8 mouse cellular contexts compared by ENCODE assay signal in the genomic region with DNA sequence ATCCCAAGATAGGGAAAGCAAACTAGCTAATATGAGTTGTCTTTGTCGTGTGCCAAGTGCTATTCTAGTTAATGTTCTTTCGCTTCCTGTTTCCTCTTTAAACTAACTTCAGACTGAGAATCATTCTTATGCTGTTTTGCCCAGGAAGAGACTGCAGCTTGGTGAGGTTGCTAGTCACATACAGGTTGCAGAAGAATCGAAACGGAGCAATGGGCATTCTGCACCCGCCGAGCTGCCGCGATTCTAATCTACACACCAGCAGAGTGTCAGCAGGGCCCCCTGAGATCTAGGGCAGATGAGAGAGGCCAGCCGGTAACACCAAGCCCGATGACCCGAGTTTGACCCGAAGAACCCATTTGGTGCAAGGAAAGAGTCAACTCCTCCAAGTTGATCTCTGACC. TPM values are rescaled to one million over a fixed set of nuclear protein-coding genes. Genes with fewer than 3 reads are reported as not detected.
DNase-seq lines count a peak whose midpoint lies in the region; ATAC-seq and TF ChIP-seq lines count a peak whose summit lies in the region.

No protein-coding gene starts in this region.

- ATAC-seq in limb, embryonic 12.5 days (ENCODE audit: insufficient number of reproducible peaks, insufficient read depth, low FRiP score, low TSS enrichment, low read depth) = no peak
- ATAC-seq in neural tube, embryonic 15.5 days (ENCODE audit: low FRiP score) = no peak
- ATAC-seq in forebrain, embryonic 15.5 days (replicated peaks) = no peak

- H3K9me3 ChIP-seq in limb, embryonic 12.5 days = no peaks in the 10 kb centered on the region
- H3K9me3 ChIP-seq in neural tube, embryonic 15.5 days (replicated peaks) = no peaks in the 10 kb centered on the region
- H3K9me3 ChIP-seq in forebrain, embryonic 15.5 days = no peaks in the 10 kb centered on the region

- DNase-seq in lung, adult 2 months = no peak
- DNase-seq in lung, postnatal 25 days (ENCODE audit: low spot score) = no peak
- DNase-seq in embryo, embryonic 10.5 days (ENCODE audit: low spot score) = peak; percentile 79
- no peak for DNase-seq in layer of hippocampus, adult 9-10 months (ENCODE audit: low spot score)
- DNase-seq in left cerebral cortex, adult 18-20 months (ENCODE audit: low spot score in 2 of 2) = no peak

- peaks cover 14% of the 10 kb centered on the region for H3K4me1 ChIP-seq in lung, adult 2 months (ENCODE audit: control insufficient read depth, insufficient read depth, low read length)
- peaks cover 21% of the 10 kb centered on the region for H3K4me1 ChIP-seq in limb, embryonic 12.5 days (replicated peaks)
- peaks cover 10% of the 10 kb centered on the region; the same call in 1 of the 2 replicates for H3K4me1 ChIP-seq in neural tube, embryonic 15.5 days
- H3K4me1 ChIP-seq in forebrain, embryonic 15.5 days = no peaks in the 10 kb centered on the region

- H3K4me3 ChIP-seq in lung, adult 2 months (replicated peaks; ENCODE audit: extremely low read depth, low read depth, low read length) = peak overlapping the region; percentile 21
- H3K4me3 ChIP-seq in limb, embryonic 12.5 days (replicated peaks) = no peak overlapping the region
- no peak overlapping the region for H3K4me3 ChIP-seq in neural tube, embryonic 15.5 days (replicated peaks)
- no peak overlapping the region for H3K4me3 ChIP-seq in forebrain, embryonic 15.5 days

- H3K27ac ChIP-seq in limb, embryonic 12.5 days = no peak overlapping the region
- H3K27ac ChIP-seq in neural tube, embryonic 15.5 days (replicated peaks) = no peak overlapping the region
- no peak overlapping the region for H3K27ac ChIP-seq in forebrain, embryonic 15.5 days (replicated peaks)

- peak overlapping the region; percentile 17; the same call in 1 of the 2 replicates for H3K4me2 ChIP-seq in limb, embryonic 12.5 days
- peak overlapping the region; percentile 17; the same call in 1 of the 2 replicates for H3K4me2 ChIP-seq in neural tube, embryonic 15.5 days
- H3K4me2 ChIP-seq in forebrain, embryonic 15.5 days (replicated peaks) = no peak overlapping the region

- WGBS in lung, adult 2 months = 5% methylated on average over 12 of the region's 12 CpGs
- WGBS in limb, embryonic 12.5 days = 12% methylated on average over 12 of the region's 12 CpGs
- 15% methylated on average over 12 of the region's 12 CpGs for WGBS in neural tube, embryonic 15.5 days
- whole genome bisulfite sequencing in forebrain, embryonic 15.5 days = 64% methylated on average over 12 of the region's 12 CpGs

- no peaks in the 10 kb centered on the region for H3K27me3 ChIP-seq in limb, embryonic 12.5 days
- H3K27me3 ChIP-seq in neural tube, embryonic 15.5 days (replicated peaks) = no peaks in the 10 kb centered on the region
- no peaks in the 10 kb centered on the region for H3K27me3 ChIP-seq in forebrain, embryonic 15.5 days

- TF ChIP-seq POLR2A in lung, adult 2 months (IDR thresholded peaks at IDR 0.05; ENCODE audit: borderline replicate concordance, extremely low read depth, low read depth, low read length) = no peak

- no peak for TF ChIP-seq CTCF in lung, adult 2 months (IDR thresholded peaks at IDR 0.05; ENCODE audit: insufficient read depth, low read length)

- H3K9ac ChIP-seq in limb, embryonic 12.5 days (replicated peaks) = no peak overlapping the region
- no peak overlapping the region for H3K9ac ChIP-seq in neural tube, embryonic 15.5 days (replicated peaks)
- H3K9ac ChIP-seq in forebrain, embryonic 15.5 days (replicated peaks) = no peak overlapping the region

- H3K36me3 ChIP-seq in limb, embryonic 12.5 days = no peaks in the 10 kb centered on the region
- H3K36me3 ChIP-seq in neural tube, embryonic 15.5 days = no peaks in the 10 kb centered on the region
- H3K36me3 ChIP-seq in forebrain, embryonic 15.5 days = no peaks in the 10 kb centered on the region

RNA-seq across cellular contexts. Expression of gene Arg1, which starts 0.8 kb away (rescaled TPM):
- 0.43 and 5.7 TPM in 2 replicates for polyA plus RNA-seq in lung, adult 2 months (2012; rRNA removed)
- polyA plus RNA-seq in limb, embryonic 12.5 days (2016; fragmentation: Nextera tagmentation; extraction: Ambion mirVana) = 3.1 and 4.1 TPM in 2 replicates
- 3.6 and 3.8 TPM in 2 replicates for polyA plus RNA-seq in neural tube, embryonic 15.5 days (2015; fragmentation: Nextera tagmentation; extraction: Ambion mirVana)
- total RNA-seq in left cerebral cortex, adult 18-20 months (2021) = under 1 TPM; 0.23 to 0.33 TPM
- 0.65 and 0.66 TPM in 2 replicates for polyA plus RNA-seq in forebrain, embryonic 15.5 days (2015; fragmentation: Nextera tagmentation; extraction: Ambion mirVana)

RNA-seq across cellular contexts. Expression of gene Med23, which starts 58.3 kb away (rescaled TPM):
- polyA plus RNA-seq in lung, adult 2 months (2012; rRNA removed) = 14.9 and 20.6 TPM in 2 replicates
- 35.6 and 35.7 TPM in 2 replicates for polyA plus RNA-seq in limb, embryonic 12.5 days (2016; fragmentation: Nextera tagmentation; extraction: Ambion mirVana)
- 21.6 and 22.0 TPM in 2 replicates for polyA plus RNA-seq in neural tube, embryonic 15.5 days (2015; fragmentation: Nextera tagmentation; extraction: Ambion mirVana)
- 10 to 100 TPM; 32.4 to 35.1 TPM for total RNA-seq in left cerebral cortex, adult 18-20 months (2021)
- polyA plus RNA-seq in forebrain, embryonic 15.5 days (2015; fragmentation: Nextera tagmentation; extraction: Ambion mirVana) = 29.4 and 32.7 TPM in 2 replicates
